Mouse (Mus musculus) embryonic facial prominence, embryonic 14.5 days (tissue): Measurements from ENCODE around the gene Stx16. TPM values are rescaled to one million over a fixed set of nuclear protein-coding genes. Genes with fewer than 3 reads are reported as not detected.
A peak's percentile ranks its signal among the peaks of the same experiment; 100 is the strongest.

Source experiments
- ATAC-seq: fragments of 200-750 bp; cut with Nextera tagmentation; 2 replicates; pipeline ENCODE4 v1.8.0; 2017; ENCODE audit warnings: low read depth, moderate number of reproducible peaks, moderate TSS enrichment
- DNase-seq: peaks from one replicate; pipeline ENCODE4 v3.0.0-alpha.2; 2015; ENCODE audit warnings: low spot score
- H3K27ac ChIP-seq: fragments of 300-500 bp; sonication (generic); replicated peaks from 2 replicates; pipeline ENCODE4 v1.5.1; 2014; ENCODE audit warnings: low read depth, mild to moderate bottlenecking, low read length, moderate library complexity
- H3K27me3 ChIP-seq: fragments of 300-500 bp; sonication (generic); replicated peaks from 2 replicates; pipeline ENCODE4 v1.6.1; 2014; ENCODE audit warnings: low read length; ENCODE audit not compliant: control insufficient read depth, insufficient read depth
- H3K36me3 ChIP-seq: fragments of 300-500 bp; sonication (generic); 2 replicates; pipeline ENCODE4 v1.6.1; 2014; ENCODE audit warnings: low read length, mixed read lengths; ENCODE audit not compliant: control insufficient read depth, insufficient read depth
- H3K4me1 ChIP-seq: fragments of 300-500 bp; sonication (generic); 2 replicates; pipeline ENCODE4 v1.6.1; 2014; ENCODE audit warnings: antibody characterized with exemption, low read length; ENCODE audit not compliant: control insufficient read depth, insufficient read depth
- H3K4me2 ChIP-seq: fragments of 300-500 bp; sonication (generic); 2 replicates; pipeline ENCODE4 v1.6.1; 2014; ENCODE audit warnings: low read depth, mild to moderate bottlenecking, low read length, moderate library complexity, mixed read lengths
- H3K4me3 ChIP-seq: fragments of 300-500 bp; sonication (generic); 2 replicates; pipeline ENCODE4 v1.5.1; 2014; ENCODE audit warnings: low read depth, mild to moderate bottlenecking, low read length
- H3K9ac ChIP-seq: fragments of 300-500 bp; sonication (generic); 2 replicates; pipeline ENCODE4 v1.6.1; 2014; ENCODE audit warnings: low read depth, mild to moderate bottlenecking, low read length, moderate library complexity, mixed read lengths
- H3K9me3 ChIP-seq: fragments of 300-500 bp; sonication (generic); 2 replicates; pipeline ENCODE4 v1.6.1; 2016; ENCODE audit warnings: low read length; ENCODE audit not compliant: control insufficient read depth
- WGBS: fragments of 180-500 bp; shearing (Covaris S2); extraction: QIAGEN DNeasy Blood & Tissue Kit; methylation state at CpG from one replicate; pipeline ENCODE4 v1.1.7; 2014; 5-methylcytosine and 5-hydroxymethylcytosine counted together
- polyA plus RNA-seq: library from polyadenylated mRNA; unstranded; fragments of >200 nt; fragmentation: Nextera tagmentation; extraction: Ambion mirVana; gene quantifications from 2 replicates; pipeline ENCODE4 v1.2.1, GENCODE M21; 2014

Gene Stx16
- polyA plus RNA-seq, 1 experiment from 2014 or later: 9.7 TPM

GRCm38 (mm10) chr2:174057730-174058129, 18.4 kb upstream of the Stx16 start:
- Histone ChIP-seq H3K4me2 (no peak overlapping the region), H3K36me3 (no peaks in the 10 kb centered on the region), H3K4me1 (peaks cover 17% of the 10 kb centered on the region), H3K9ac (no peak overlapping the region), H3K27me3 (no peaks in the 10 kb centered on the region), H3K27ac (peak overlapping the region; percentile 70), H3K4me3 (no peak overlapping the region), H3K9me3 (no peaks in the 10 kb centered on the region)
- peak; percentile 42; the same call in 1 of the 2 replicates for ATAC-seq
- 70% methylated on average over 3 of the region's 3 CpGs for WGBS
- DNase-seq: peak; percentile 47

- peaks cover 17% of the 10 kb centered on the region for H3K4me1 ChIP-seq
- no peaks in the 10 kb centered on the region for H3K36me3 ChIP-seq
- WGBS: 49% methylated on average over 8 of the region's 8 CpGs
- no peak overlapping the region for H3K4me3 ChIP-seq
- H3K27me3 ChIP-seq: no peaks in the 10 kb centered on the region
- H3K9me3 ChIP-seq: no peaks in the 10 kb centered on the region
- peak overlapping the region; percentile 70 for H3K27ac ChIP-seq
- H3K9ac ChIP-seq: no peak overlapping the region
- DNase-seq (peak; percentile 93), ATAC-seq (peak; percentile 88)
- no peak overlapping the region for H3K4me2 ChIP-seq
Measured at GRCm38 (mm10) chr2:174058316-174058939, 17.7 kb upstream of the Stx16 start.

- ATAC-seq (no peak), DNase-seq (no peak)
- no peaks in the 10 kb centered on the region for H3K27me3 ChIP-seq
- no peak overlapping the region for H3K4me2 ChIP-seq
- no peak overlapping the region for H3K27ac ChIP-seq
- WGBS: 91% methylated on average over 13 of the region's 13 CpGs
- no peaks in the 10 kb centered on the region for H3K9me3 ChIP-seq
- peaks cover 24% of the 10 kb centered on the region for H3K4me1 ChIP-seq
- H3K36me3 ChIP-seq: no peaks in the 10 kb centered on the region
- H3K9ac ChIP-seq: no peak overlapping the region
- no peak overlapping the region for H3K4me3 ChIP-seq
Measured at GRCm38 (mm10) chr2:174059591-174060385, 16.3 kb upstream of the Stx16 start.

GRCm38 (mm10) chr2:174061219-174061618, 14.9 kb upstream of the Stx16 start:
- DNase-seq (no peak), ATAC-seq (no peak)
- Histone ChIP-seq H3K9ac (no peak overlapping the region), H3K27me3 (no peaks in the 10 kb centered on the region), H3K4me2 (no peak overlapping the region), H3K4me3 (no peak overlapping the region), H3K27ac (no peak overlapping the region), H3K9me3 (no peaks in the 10 kb centered on the region), H3K36me3 (no peaks in the 10 kb centered on the region), H3K4me1 (peaks cover 24% of the 10 kb centered on the region)
- WGBS: 49% methylated on average over 2 of the region's 2 CpGs

- peak; percentile 21 for DNase-seq
- no peak for ATAC-seq
- Histone ChIP-seq H3K4me2 (no peak overlapping the region), H3K4me1 (peaks cover 20% of the 10 kb centered on the region), H3K9ac (no peak overlapping the region), H3K27ac (peak overlapping the region; percentile 1), H3K9me3 (no peaks in the 10 kb centered on the region), H3K4me3 (no peak overlapping the region), H3K27me3 (no peaks in the 10 kb centered on the region), H3K36me3 (no peaks in the 10 kb centered on the region)
- WGBS: 71% methylated on average over 6 of the region's 6 CpGs
Measured at GRCm38 (mm10) chr2:174063074-174063473, 13.0 kb upstream of the Stx16 start.

GRCm38 (mm10) chr2:174063527-174064211, 12.4 kb upstream of the Stx16 start:
- Histone ChIP-seq H3K27ac (peak overlapping the region; percentile 1; the same call in 1 of the 2 replicates), H3K4me1 (peaks cover 15% of the 10 kb centered on the region), H3K9me3 (no peaks in the 10 kb centered on the region), H3K4me3 (no peak overlapping the region), H3K9ac (no peak overlapping the region), H3K4me2 (no peak overlapping the region), H3K27me3 (no peaks in the 10 kb centered on the region), H3K36me3 (no peaks in the 10 kb centered on the region)
- 63% methylated on average over 9 of the region's 9 CpGs for WGBS
- DNase-seq (peak; percentile 56), ATAC-seq (peak; percentile 26; the same call in 1 of the 2 replicates)

- Histone ChIP-seq H3K4me1 (peaks cover 11% of the 10 kb centered on the region), H3K4me2 (no peak overlapping the region), H3K27me3 (no peaks in the 10 kb centered on the region), H3K27ac (no peak overlapping the region), H3K9me3 (no peaks in the 10 kb centered on the region), H3K9ac (no peak overlapping the region), H3K36me3 (no peaks in the 10 kb centered on the region), H3K4me3 (no peak overlapping the region)
- ATAC-seq (no peak), DNase-seq (no peak)
- 74% methylated on average over 6 of the region's 6 CpGs for WGBS
Measured at GRCm38 (mm10) chr2:174067793-174068419, 8.2 kb upstream of the Stx16 start.

GRCm38 (mm10) chr2:174069532-174070049, 6.5 kb upstream of the Stx16 start:
- H3K4me2 ChIP-seq: no peak overlapping the region
- H3K9ac ChIP-seq: no peak overlapping the region
- no peak overlapping the region for H3K27ac ChIP-seq
- H3K9me3 ChIP-seq: no peaks in the 10 kb centered on the region
- DNase-seq (peak; percentile 26), ATAC-seq (no peak)
- WGBS: 61% methylated on average over 3 of the region's 3 CpGs
- H3K36me3 ChIP-seq: no peaks in the 10 kb centered on the region
- no peak overlapping the region for H3K4me3 ChIP-seq
- no peaks in the 10 kb centered on the region for H3K27me3 ChIP-seq
- H3K4me1 ChIP-seq: peaks cover 9% of the 10 kb centered on the region
